Mouse (Mus musculus) cerebellum, postnatal 36 days (tissue): ENCODE data around the gene Nfasc.
A peak's percentile ranks its signal among the peaks of the same experiment; 100 is the strongest.

Experiments
- DNase-seq, 2 experiments: peaks; one replicate each; pipeline ENCODE4 v3.0.0; 2021 to 2022; ENCODE audit warnings: mixed read lengths in 2 of 2

The Nfasc gene

DNA sequence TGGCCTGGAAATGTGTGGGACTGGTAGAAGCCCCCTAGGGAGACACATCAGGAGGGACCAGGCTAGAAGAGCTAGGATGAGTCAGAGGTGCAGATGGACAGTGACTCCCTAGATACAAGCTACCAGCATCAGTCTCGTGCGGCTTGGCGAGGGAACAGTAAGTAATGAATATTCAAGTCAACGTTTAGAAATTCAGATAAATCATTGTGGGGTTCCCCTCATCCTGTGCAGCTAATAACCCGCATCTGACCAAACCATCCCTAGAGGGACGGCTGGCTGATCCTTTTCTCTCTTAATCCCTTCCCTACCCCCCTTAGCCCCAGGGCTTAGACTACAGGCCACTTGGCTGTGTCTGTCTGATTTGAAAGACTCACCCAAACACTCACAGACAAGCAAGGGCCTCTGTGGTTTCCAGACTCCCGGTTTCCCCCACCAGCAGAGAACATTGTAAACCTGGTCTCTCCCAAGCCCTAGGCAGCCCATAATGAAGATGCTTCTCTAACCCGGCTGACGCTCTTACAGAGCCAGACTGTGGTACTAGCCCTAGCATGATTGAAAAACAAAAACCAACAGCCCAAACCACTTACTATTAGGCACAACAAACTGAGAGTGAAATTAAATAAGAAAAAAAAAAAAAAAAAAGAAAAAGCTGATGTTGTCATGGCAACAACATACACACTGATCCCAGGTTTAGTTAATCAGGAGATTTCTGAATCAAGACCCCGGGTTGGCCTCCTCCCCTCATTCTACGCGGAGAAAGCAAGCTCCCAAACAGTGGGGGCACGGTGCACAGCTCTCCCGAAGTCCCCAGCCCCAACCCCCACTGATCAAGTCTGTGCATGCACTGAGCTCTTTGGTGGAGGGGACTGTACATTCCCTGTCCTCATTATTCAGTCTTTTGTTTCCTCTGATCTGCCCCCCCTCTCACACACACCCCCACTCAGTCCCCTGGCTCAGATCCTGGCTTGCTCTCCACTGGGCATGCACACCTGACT is 159.5 kb downstream of the Nfasc start:
- no peak for DNase-seq

DNA sequence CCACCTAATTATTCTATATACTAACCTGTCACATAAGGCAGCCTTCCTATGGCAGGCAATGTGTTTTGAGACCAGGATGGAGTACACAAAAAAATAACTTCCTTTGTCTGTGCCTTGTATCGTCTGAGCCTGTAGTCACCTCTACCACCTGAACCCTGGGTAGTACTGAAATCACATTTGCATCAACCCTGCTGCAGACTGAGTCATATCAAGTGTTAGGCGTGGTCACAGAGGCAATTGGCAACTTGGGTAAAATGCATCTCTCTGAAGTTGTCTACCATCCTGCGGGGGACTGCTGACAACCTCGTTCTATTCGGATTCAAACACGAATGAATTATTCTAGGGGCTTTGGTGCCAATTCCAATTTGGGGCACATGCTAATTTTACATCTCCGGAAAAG is 161.5 kb downstream of the Nfasc start:
- no peak for DNase-seq

DNA sequence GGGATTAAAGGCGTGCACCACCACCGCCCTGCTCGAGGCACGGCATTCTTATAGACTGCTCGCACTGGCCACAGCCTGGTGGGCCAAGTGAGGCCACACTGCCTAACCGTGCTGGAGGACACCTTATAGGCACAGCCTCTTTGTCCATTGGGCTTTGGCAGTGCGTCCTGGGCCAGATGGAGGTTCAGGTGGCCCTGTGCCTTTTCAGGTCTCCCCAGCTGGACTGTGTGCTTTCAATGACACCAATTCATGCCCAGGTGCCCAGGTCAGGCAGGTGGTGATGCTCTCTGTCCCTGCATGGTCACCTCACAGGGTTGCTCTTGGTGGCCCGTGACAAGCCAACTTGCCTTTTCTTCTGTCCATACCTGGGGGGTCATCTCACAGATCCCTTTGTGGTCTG is 164.8 kb downstream of the Nfasc start:
- DNase-seq: peak; percentile 20 to 35

DNA sequence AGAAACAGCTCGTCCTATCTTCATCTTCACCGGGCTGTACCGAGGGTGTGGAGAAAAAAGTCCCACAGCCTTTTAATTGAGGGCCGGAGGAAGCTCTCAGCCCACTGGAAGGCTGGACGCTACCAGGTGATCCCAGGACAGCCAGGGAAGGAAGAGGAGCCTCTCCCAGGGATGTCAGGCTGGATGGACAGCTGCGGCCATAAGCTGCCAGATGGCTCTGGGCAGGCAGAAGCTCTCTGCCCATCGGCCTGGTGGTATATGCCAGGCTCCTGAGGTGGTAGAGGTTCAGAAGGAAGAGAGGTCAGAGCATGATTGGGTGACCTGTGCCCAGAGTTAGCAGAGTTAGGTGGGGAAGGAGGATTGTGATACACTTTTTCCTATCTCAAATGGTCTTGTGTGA is 168.7 kb downstream of the Nfasc start:
- peak; percentile 27 to 30 for DNase-seq

DNA sequence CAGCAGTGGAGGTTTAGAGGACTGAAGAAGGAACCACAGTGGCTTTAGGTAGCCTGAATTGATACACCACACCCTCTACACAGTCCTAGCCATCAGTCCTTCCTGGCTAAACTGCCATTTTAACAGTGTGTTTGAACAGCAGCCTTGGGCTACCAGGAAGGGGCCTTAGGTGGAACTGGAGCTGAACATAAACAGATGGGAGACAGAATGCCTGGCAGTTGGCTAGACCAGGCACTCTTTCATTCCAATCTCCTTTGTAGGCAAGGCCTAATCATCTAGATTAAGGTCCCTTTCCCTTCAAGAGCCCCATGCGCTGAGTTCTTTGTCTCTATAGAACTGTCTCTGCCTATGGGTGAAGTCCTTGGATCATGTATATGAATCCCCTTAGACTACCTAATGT is 170.0 kb downstream of the Nfasc start:
- peak; percentile 28 to 35 for DNase-seq

DNA sequence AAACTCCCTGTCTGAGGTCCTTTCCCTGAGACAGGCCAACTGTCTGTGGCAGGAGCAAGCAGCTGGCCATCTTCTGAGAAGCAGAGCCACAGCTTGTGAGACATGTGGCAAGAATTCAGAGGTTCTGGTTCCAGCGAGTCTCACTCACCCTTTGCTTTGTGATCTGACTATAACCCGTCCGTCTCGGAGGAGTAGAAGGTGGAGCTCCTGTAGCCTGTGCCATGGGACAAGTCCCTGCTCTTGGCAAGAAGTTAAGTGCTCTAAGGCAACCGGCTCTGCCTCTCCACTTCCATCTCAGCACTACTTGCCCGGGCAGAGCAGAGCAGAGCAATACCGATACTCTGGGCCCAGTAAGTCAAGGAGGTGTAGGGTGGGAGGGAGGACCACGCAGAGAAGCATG is 170.7 kb downstream of the Nfasc start:
- peak; percentile 12 to 35 for DNase-seq

DNA sequence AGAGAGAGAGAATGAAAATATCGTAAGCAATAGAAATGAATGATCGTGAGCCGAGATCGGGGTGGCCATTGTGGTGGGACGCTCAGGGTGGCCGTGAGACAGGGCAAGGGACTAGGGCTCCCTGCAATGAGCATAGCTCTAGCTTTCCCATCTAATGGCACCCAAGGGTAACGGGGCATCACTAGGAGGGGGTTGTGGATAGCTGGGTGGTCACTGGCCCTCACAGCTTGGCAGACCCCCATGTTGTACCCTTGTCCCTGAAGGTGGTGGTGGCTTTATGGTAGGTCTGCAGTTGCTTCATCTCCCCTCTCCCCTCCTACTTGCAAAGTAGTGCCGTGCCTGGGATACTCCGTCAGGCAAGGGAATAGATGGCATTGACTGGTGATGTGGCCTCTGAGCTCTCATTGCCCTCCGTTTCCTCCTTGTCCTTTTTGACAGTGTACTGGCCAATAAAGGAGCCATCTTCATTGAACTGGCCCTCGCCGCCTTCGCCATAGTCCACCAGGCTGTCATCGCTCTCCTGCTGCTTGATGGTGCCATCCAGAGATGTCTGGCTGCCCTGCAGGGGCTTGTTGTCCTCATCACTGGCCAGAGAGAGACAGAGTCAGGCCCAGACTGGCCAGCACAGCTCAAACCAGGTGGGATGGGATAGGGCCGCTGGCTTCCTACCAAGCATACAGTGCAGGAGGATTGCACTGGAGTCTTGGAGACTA is 171.4 kb downstream of the Nfasc start:
- peak; percentile 49 for DNase-seq

DNA sequence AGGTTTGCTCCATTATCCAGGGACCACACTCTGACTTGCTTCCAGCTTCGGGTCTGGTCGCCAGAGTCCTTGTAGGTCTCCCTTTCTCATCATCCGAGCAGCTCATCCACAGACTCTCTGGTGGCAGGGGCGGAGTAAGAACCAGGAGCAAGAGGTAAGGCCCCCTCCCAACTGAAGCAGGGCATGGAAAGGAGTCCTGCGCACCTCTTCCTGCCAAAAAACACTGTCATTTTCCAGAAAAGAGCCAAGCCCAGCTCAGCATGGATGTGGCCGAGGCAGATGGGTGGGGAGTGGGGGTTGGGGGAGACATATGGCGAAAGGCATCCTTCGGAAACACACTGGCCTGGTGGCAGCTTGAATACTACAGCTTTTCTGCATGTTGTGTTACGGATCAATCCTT is 172.1 kb downstream of the Nfasc start:
- peak; percentile 88 to 90 for DNase-seq

DNA sequence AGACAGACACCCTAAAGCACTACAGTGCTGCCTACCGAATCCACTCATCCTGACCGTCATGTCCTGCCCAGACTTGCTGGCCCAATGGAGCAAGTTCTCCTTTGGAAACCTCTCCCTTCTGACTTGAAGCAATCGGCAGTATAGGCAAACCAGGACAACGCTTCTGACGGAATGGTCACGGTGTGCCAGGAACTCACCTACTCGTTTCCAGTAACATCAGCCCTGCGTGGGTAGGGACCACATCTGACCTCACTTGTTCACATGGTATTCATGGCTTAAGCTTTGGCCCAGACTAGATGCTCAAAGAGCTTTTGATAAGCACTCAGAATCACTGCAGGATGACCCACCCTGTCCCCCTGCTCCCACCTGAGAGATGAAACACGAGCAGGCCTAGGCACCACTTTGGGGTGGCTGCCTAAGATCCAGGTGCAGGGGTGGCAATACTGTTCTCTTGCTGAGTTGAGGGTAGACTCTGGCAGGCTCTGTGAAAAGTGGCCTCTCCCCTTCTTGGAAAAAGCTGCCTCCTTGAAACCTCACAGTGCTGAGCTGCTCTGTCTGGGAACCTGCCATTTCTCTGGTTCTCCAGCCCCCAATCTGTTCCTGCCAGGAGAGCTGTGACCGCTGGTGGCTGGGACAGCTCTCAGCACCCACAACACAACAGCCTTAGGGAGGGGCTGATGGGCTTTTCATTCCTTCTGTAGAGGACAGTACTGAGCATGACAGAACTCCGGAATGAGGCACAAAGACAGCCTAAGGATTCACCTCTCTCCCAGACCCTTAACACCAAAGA is 174.1 kb downstream of the Nfasc start:
- no peak for DNase-seq

DNA sequence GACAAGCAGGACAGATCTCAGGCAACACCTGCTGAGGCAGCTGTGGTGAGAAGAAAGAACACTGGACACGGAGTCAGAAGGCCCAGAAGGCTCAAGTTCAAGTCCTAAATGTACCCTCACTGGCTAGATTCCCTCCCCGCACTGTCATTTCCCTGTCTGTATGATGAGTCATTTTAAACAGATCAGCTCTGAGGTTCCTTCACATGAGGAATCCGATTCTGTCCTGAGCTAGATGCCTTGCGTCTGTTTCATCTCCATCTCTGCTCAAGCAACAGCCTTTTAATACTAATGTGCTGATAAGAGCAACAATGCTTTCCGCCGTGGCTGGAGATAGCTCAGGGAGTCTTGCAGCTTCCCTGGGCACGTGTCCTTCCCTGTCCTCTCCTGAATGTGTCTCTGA is 175.8 kb downstream of the Nfasc start:
- DNase-seq: no peak

DNA sequence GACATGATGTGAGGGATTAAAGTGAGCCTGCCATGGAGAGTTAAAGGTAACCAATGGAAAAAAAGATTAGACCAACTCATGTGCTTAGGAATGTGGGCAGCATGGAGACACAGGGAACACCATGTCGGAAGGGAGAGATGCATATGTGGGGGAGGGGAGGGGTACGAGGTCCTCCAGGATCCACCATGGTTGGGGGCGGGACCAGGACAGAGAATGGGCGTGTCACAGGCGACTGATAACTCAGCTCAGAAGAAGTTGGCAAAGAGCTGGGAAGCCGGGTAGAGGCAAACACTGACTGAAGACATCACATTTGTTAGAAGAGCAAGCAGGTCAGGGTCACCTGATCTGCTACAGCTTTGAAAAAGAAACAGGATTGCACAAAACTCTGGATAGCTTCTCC is 176.7 kb downstream of the Nfasc start:
- DNase-seq: no peak

DNA sequence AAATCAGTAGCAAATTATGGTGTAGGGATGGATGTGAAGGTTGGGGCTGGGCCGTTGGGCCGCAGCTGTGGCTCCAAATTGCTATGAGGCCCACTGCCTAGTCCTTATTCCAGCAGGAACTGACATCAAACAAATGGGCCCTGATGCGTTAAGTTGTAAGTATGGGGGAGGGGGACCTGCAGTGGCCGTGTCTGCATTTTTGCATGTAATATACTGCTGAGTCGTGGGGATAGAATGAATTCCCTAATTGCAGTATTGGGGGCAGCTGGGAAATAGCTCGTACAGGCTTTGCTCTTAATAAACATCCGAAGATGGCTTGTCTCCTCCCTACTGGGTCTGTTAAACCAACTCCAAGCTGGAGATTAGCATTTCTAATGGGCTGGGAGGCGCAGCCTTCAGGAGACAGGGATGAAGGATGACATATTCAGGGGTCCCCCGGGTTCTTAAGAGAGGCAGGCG is 179.2 kb downstream of the Nfasc start:
- DNase-seq: no peak

DNA sequence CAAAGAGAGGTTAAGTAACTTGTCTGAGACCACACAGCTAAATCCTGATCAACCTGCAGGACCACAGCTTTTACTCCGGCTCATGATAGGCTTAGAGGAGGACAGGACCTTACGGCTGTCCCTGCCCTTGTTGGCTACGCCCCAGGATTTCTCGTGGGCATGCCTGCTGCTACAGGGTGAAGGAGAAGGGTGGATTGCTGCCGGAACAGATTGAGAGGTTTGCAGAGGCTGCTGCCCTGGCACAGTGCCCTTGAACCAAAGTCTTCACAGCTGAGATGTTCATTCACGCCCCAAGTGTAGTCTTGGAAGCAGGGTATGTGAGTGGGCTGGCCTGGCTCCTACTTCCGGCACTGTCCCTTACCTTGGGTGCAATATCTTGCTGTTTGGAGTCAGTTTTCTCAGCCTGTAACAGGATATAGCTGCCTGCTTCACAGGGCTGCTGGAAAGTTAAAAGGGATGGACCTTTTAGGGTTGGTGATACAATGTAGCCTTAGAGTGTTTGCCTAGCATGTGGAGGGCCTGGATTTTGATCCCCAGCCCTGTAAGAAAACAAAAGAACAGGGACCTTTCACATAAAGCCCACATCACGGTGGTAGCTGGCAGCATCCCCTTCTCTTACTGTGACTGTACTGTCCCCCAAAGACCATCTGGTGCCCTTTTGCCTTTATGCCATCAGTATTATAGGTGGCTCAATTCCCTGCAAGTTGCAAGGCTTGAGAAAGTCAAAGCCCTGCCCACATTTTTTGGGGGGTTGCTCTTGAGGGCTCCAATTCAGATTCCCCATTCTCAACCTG is 180.5 kb downstream of the Nfasc start:
- DNase-seq: peak; percentile 57 to 62

DNA sequence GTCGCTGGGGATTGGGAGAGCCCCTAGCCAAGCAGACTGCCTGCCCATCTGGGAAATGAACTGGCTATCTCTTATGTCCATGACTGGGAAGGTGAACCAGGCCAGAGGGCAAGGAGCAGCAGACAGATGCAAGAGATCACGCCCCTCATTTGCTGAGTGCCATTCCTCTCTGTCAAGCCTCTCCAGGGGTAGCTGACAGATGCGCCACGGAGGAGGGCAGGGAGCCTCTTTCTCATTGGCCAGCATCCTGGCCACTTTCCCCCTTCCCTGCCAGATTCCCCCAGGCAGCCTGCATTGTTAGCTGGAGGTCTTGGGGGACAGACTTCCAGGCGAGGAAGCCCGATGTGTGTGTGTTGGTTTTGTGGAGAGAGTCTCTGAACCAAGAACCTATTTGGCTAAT is 182.6 kb downstream of the Nfasc start:
- DNase-seq: no peak

DNA sequence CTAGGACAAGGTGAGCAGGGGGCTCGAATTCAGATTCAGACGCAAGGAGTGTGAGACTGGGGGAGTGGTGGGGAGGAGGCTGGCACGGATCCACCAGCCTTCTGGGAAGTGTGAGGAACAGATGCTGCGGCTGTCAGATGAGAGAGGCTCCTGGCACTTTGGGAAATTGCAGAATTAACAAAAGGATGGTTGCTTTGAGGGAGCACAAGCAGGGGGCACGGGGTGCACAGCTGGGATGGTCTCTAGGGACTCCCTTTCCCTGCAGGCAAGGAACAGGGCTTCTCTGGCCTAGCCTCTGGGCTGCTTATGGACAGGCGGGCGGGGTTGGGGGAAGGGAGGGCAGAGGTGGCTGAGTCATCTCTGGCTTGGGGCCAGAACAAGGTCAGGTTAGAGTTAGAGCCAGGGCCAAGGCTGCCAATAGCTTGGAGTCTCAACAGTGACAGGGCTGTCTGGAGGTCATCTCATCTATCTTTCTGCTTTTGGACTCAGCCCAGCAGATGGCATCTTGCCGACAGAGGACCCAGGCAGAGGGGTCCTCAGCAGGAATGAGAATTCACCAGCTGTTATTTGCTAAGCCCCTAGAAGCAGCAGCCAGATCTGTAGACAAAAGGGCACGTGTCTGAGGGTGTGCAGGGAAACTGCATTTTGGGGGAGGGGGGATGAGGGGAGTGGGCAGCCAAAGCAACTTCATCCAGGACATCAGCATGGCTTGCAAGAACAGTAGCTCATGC is 183.5 kb downstream of the Nfasc start:
- DNase-seq: peak; percentile 69 to 71

DNA sequence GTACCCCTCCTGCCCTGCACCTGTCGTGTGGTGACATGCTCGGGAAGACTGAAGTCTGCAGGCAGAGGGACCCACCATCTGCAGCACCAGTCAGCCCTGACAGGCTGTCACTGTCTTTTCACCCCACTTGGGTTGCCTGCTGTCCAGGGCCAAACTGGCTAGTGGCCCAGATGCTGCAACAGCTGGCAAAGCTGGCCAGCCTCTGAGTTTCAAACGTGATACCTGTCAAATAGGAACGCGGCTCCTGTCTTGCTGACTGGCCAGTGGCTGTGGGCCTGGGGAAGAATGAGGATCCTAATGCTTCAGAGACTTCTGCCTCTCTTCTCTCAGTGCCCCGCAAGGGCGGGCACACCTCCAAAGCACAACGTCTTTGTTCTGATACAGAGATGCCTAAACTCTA is 197.8 kb downstream of the Nfasc start:
- peak; percentile 17 to 23 for DNase-seq

DNA sequence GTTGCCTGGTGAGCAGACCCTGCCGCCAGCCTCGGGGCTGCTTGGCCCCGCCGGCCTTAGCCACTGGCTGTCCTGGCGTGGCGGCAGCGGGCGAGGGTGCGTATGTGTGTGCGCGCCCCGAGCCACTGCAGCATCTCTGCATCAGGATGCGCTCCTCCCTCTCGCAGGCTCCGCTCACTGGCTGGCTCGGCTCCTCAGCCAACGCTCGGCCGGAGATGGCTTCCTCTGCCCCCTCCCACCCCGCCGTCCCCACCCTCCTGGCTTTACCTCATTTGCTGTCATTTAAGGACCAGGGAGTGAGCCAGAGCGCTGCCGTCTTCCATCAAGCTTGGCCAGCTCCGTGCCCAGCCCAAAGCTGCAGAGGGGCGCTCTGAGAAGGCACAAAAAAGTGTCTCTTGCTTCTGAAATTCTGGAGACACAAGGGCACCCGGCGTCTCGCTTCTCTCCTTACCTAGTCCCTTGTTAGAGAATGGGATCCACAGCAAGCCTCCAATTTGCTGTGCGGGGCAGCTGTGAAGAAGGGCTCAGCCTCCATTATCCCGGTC is 198.8 kb downstream of the Nfasc start, which contains the start of gene Cntn2:
Gene Cntn2 (minus strand): TSS at position 495 of the 545 bp plus-strand sequence.
- peak; percentile 82 to 91 for DNase-seq

DNA sequence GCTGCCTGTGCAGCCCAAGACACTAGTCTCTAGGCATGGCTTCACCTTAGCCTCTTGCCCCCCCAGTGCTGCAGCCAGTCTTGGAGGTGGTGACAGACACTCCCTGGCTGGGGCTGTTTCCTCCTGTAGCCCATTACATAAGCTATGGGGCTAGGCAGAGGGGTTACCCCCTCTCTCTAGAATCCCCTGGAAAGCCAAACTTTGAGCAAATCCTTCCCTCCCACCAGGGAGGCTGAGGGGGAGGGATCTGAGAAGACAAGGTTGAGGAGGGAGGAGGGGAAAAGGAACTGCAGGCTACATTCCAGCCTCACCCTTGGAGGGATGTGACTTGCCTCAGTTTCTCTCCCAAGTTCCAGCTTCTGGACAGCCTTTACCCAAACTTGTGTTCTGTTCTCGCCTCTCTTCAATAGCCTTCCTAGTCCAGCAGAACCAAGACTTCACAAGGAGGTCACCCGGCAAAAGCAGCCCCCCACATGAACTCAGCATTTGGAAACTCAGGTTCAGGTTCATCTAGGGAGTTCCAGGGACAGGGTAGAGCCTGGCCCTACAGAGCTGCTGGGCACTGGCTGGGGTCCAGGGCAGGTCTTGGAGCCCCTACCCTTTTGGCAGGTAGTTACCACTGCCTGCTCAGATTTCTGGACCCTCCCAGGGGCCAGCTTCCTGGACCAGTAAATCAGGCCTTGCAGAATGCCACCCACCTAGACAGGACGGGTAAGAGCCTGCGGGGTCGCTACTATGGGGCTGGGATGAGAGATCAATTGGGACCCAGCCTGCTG is 199.6 kb downstream of the Nfasc start:
- DNase-seq: peak; percentile 31 to 39

DNA sequence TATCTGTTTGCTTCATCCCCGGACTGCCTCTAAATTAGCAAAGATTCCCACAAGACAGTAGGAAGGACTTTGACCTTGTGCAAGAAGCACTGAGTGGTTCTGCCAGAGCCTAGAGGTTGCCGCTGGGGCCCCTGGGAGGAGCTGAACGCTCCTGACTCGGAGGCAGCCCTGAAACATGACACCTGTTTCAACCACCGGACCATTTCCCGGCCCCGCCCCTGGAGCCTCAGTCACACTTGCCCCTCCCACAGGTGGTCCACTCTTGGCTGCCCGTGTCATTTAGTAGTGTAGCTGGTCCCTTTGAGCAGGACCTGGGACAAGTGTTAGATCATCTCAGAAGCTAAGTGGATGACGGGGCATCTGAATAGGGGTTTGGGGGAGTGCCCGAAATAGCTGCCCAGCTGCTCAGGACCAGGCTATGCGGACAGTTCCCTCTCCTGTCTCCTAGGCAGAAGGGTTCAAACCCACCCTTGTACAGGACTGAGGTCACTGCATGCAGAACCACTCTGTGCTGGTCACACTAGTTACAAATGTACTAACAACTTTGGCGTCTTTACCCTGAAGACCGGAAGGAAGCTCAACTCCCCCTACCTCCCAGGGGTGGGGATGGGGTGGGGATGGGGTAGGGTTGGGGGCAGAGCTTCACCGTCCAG is 200.3 kb downstream of the Nfasc start:
- peak; percentile 62 to 71 for DNase-seq

DNA sequence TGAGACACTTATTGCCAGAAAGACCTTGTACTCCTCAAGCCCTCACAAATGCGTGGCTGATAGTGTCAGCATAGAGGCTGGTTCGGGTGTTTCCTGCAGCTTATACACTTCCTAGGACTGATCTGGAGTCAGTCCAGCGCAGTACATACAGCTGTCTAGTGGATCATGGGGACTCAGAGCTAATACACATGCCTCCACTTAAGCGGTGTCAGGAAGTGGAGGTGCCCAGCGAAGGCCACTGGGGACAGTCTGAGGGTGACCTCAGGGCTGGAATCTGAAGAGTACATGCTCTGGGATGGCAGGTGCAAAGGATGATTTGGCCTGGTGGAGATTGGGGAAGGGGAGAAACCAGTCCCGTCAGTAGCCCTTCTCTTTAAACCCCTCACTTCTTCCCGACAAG is 200.9 kb downstream of the Nfasc start:
- DNase-seq: peak; percentile 6 to 17
